In genomic region chr13:48802181-48802580, GRCm38 (mm10) we compare ENCODE assay signal across 21 mouse cellular contexts.
DNase-seq lines count a peak whose midpoint lies in the region; ATAC-seq and TF ChIP-seq lines count a peak whose summit lies in the region.
"Had no signal": no experiment of that assay in that cellular context is flagged by ENCODE, and none has a peak within 500 bp of the region (broad histone marks: within the 10 kb centered on the region; RNA-seq: fewer than 3 reads in every experiment).

No protein-coding gene starts in this region.

- peak; percentile 35 for DNase-seq in adrenal gland, postnatal 25 days
- no peak for DNase-seq in adrenal gland, postnatal 4 days (ENCODE audit: low spot score in 2 of 2)
- no peak for DNase-seq in heart, postnatal 14 days
- DNase-seq in R1 (ENCODE audit: low read depth, low spot score): peak; percentile 69
- DNase-seq in testis, postnatal 14 days (ENCODE audit: low spot score): peak; percentile 24
- no peak for DNase-seq in layer of hippocampus, adult 18-20 months (ENCODE audit: low spot score in 2 of 2)
- DNase-seq in stomach, postnatal 0 days (ENCODE audit: low spot score): no peak
- DNase-seq: adrenal gland, postnatal 10 days; cerebellum, adult 9-10 months; forebrain, postnatal 0 days; gastrocnemius, postnatal 25 days; heart, adult 18-20 months; kidney, adult 11 months had no signal

- H3K27me3 ChIP-seq in heart, embryonic 13.5 days (replicated peaks): no peaks in the 10 kb centered on the region
- H3K27me3 ChIP-seq in stomach, postnatal 0 days (ENCODE audit: control insufficient read depth, insufficient read depth, low read length): no peaks in the 10 kb centered on the region
- H3K27me3 ChIP-seq: embryonic facial prominence, embryonic 15.5 days; heart, embryonic 12.5 days; hindbrain, embryonic 12.5 days; intestine, embryonic 15.5 days had no signal

- H3K4me3 ChIP-seq in heart, embryonic 13.5 days: no peak overlapping the region
- no peak overlapping the region for H3K4me3 ChIP-seq in stomach, postnatal 0 days (ENCODE audit: low read depth, low read length)
- H3K4me3 ChIP-seq: embryonic facial prominence, embryonic 12.5 days; embryonic facial prominence, embryonic 15.5 days; heart, embryonic 12.5 days; hindbrain, embryonic 12.5 days; intestine, embryonic 15.5 days had no signal

- intact Hi-C loops in heart, postnatal 14 days (cut with DNase I): loop anchor here (10.0 kb wide), 1 partner anchor 277 kb away; no protein-coding TSS in a partner anchor

- peaks cover 7% of the 10 kb centered on the region for H3K4me1 ChIP-seq in heart, embryonic 13.5 days
- no peaks in the 10 kb centered on the region for H3K4me1 ChIP-seq in stomach, postnatal 0 days (replicated peaks; ENCODE audit: control insufficient read depth, insufficient read depth)
- H3K4me1 ChIP-seq: embryonic facial prominence, embryonic 15.5 days had no signal

- no peak overlapping the region for H3K27ac ChIP-seq in heart, embryonic 13.5 days (replicated peaks)
- no peak overlapping the region for H3K27ac ChIP-seq in stomach, postnatal 0 days (replicated peaks)
- H3K27ac ChIP-seq: embryonic facial prominence, embryonic 12.5 days; embryonic facial prominence, embryonic 15.5 days; hindbrain, embryonic 12.5 days; intestine, embryonic 15.5 days had no signal

- 0 out of 2 replicates have a peak overlapping the region, but pooled peaks have one; percentile 26 for H3K4me2 ChIP-seq in heart, embryonic 13.5 days
- no peak overlapping the region for H3K4me2 ChIP-seq in stomach, postnatal 0 days (replicated peaks; ENCODE audit: low read depth)
- H3K4me2 ChIP-seq: embryonic facial prominence, embryonic 12.5 days; embryonic facial prominence, embryonic 15.5 days; heart, embryonic 12.5 days; hindbrain, embryonic 12.5 days; intestine, embryonic 15.5 days had no signal

- WGBS in heart, embryonic 13.5 days: 51% methylated on average over 15 of the region's 15 CpGs
- WGBS in stomach, postnatal 0 days: 59% methylated on average over 15 of the region's 15 CpGs

- H3K9me3 ChIP-seq in heart, embryonic 13.5 days: no peaks in the 10 kb centered on the region
- H3K9me3 ChIP-seq in stomach, postnatal 0 days (ENCODE audit: control insufficient read depth, low read length): no peaks in the 10 kb centered on the region
- H3K9me3 ChIP-seq: embryonic facial prominence, embryonic 12.5 days; embryonic facial prominence, embryonic 15.5 days; heart, embryonic 12.5 days; hindbrain, embryonic 12.5 days; intestine, embryonic 15.5 days had no signal

- no peak overlapping the region for H3K9ac ChIP-seq in heart, embryonic 13.5 days
- H3K9ac ChIP-seq in stomach, postnatal 0 days (ENCODE audit: low read length): no peak overlapping the region
- H3K9ac ChIP-seq: embryonic facial prominence, embryonic 12.5 days; embryonic facial prominence, embryonic 15.5 days; forebrain, postnatal 0 days; heart, embryonic 12.5 days; hindbrain, embryonic 12.5 days; intestine, embryonic 15.5 days had no signal

- peaks cover 60% of the 10 kb centered on the region for H3K36me3 ChIP-seq in heart, embryonic 13.5 days
- peaks cover 16% of the 10 kb centered on the region; the same call in 1 of the 2 replicates for H3K36me3 ChIP-seq in stomach, postnatal 0 days (ENCODE audit: control insufficient read depth, insufficient read depth, low read length)

- TF ChIP-seq EP300 in stomach, postnatal 0 days (optimal IDR thresholded peaks at IDR 0.05): no peak

- ATAC-seq in heart, embryonic 13.5 days (ENCODE audit: extremely low read depth, insufficient number of reproducible peaks, low FRiP score, low TSS enrichment): no peak
- no peak for ATAC-seq in stomach, postnatal 0 days (ENCODE audit: low FRiP score, low TSS enrichment)
- ATAC-seq: forebrain, embryonic 14.5 days; forebrain, postnatal 0 days; hindbrain, embryonic 16.5 days; intestine, embryonic 15.5 days had no signal

- no peak for TF ChIP-seq CTCF in stomach, postnatal 0 days (IDR thresholded peaks at IDR 0.05; ENCODE audit: low read depth)

Comparison
In these comparisons a context has a peak if more than half of its experiments do, and no peak if none do; other contexts are left out.
1. DNase-seq: peak in adrenal gland, postnatal 25 days (single experiment), R1 (single experiment) and testis, postnatal 14 days (single experiment); none in adrenal gland, postnatal 4 days (0 of 2), heart, postnatal 14 days (0 of 2), layer of hippocampus, adult 18-20 months (0 of 2) and stomach, postnatal 0 days (single experiment).